Comparison of ENCODE assay signal across 8 mouse cellular contexts in the genomic region with DNA sequence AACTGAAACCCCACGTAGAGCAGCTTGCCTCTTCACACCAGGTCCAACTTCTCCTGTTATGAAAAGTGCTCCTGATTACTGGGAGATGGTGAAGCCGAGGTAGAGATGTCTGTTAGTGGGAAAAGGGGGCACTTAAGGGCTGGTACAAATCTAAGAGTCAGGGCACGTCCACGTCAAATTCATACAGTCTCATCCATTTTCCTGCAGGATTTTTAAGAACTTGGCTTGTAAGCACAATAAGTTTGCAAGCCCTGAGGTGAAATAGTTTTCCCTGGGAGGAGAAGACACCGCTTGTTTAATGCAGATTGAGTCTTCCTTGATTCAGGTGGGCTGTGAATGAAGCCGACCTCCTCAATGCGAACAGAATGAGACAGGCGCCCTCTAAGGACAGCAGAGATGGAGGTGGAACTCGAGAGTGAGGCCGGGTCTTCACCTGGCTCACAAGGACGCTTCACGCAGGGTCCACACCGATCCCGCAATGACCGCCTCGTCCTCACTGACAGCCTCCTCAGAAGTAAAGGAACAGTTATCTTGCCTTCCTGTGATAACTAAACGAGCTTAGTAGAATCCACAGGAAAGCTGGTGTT. TPM values are rescaled to one million over a fixed set of nuclear protein-coding genes. Genes with fewer than 3 reads are reported as not detected.
DNase-seq lines count a peak whose midpoint lies in the region; ATAC-seq and TF ChIP-seq lines count a peak whose summit lies in the region.

No protein-coding gene starts in this region.

- TF ChIP-seq POLR2A in bone marrow, adult 2 months (IDR thresholded peaks at IDR 0.05; ENCODE audit: borderline replicate concordance, control insufficient read depth, low read depth, low read length), result no peak

- H3K4me3 ChIP-seq in lung, embryonic 14.5 days (ENCODE audit: low read depth, low read length), result peak overlapping the region; percentile 63
- H3K4me3 ChIP-seq in bone marrow, adult 2 months (replicated peaks; ENCODE audit: control insufficient read depth, low read depth, low read length), result peak overlapping the region; percentile 66
- peak overlapping the region; percentile 50 for H3K4me3 ChIP-seq in embryonic facial prominence, embryonic 12.5 days
- H3K4me3 ChIP-seq in intestine, embryonic 16.5 days (ENCODE audit: low read length), result peak overlapping the region; percentile 68
- H3K4me3 ChIP-seq in neural tube, embryonic 13.5 days, result peak overlapping the region; percentile 62

- ATAC-seq in lung, embryonic 14.5 days (ENCODE audit: insufficient read depth), result no peak
- ATAC-seq in embryonic facial prominence, embryonic 12.5 days (ENCODE audit: insufficient number of reproducible peaks, insufficient read depth, low FRiP score, low TSS enrichment), result no peak
- ATAC-seq in intestine, embryonic 16.5 days, result no peak
- ATAC-seq in neural tube, embryonic 13.5 days (ENCODE audit: low read depth), result no peak
- ATAC-seq in megakaryocyte-erythroid progenitor cell, adult 5-6 weeks (replicated peaks; ENCODE audit: low FRiP score, low TSS enrichment, poor library complexity, severe bottlenecking), result no peak

- peak; percentile 40 for TF ChIP-seq CTCF in lung, embryonic 14.5 days (IDR thresholded peaks at IDR 0.05; ENCODE audit: low read depth)
- no peak for TF ChIP-seq CTCF in bone marrow, adult 2 months (IDR thresholded peaks at IDR 0.05; ENCODE audit: control insufficient read depth, insufficient read depth, low read length)

- H3K4me1 ChIP-seq in lung, embryonic 14.5 days (ENCODE audit: insufficient read depth), result peaks cover 2% of the 10 kb centered on the region; the same call in 1 of the 2 replicates
- peaks cover 4% of the 10 kb centered on the region for H3K4me1 ChIP-seq in bone marrow, adult 2 months (ENCODE audit: control insufficient read depth, insufficient read depth, low read length)
- peaks cover 10% of the 10 kb centered on the region; the same call in 1 of the 2 replicates for H3K4me1 ChIP-seq in embryonic facial prominence, embryonic 12.5 days
- peaks cover 12% of the 10 kb centered on the region for H3K4me1 ChIP-seq in intestine, embryonic 16.5 days (ENCODE audit: control insufficient read depth, insufficient read depth, low read length)
- H3K4me1 ChIP-seq in neural tube, embryonic 13.5 days (replicated peaks), result peaks cover 25% of the 10 kb centered on the region

- no peaks in the 10 kb centered on the region for H3K9me3 ChIP-seq in lung, embryonic 14.5 days (ENCODE audit: low read depth, low read length)
- no peaks in the 10 kb centered on the region for H3K9me3 ChIP-seq in embryonic facial prominence, embryonic 12.5 days
- no peaks in the 10 kb centered on the region for H3K9me3 ChIP-seq in intestine, embryonic 16.5 days (ENCODE audit: control insufficient read depth, low read length)
- H3K9me3 ChIP-seq in neural tube, embryonic 13.5 days, result no peaks in the 10 kb centered on the region

- DNase-seq in lung, embryonic 14.5 days, result peak; percentile 35
- DNase-seq in lung, postnatal 14 days, result no peak
- no peak for DNase-seq in urinary bladder, adult 2 months (ENCODE audit: low spot score)

- H3K27me3 ChIP-seq in lung, embryonic 14.5 days (ENCODE audit: insufficient read depth, low read length), result no peaks in the 10 kb centered on the region
- no peaks in the 10 kb centered on the region for H3K27me3 ChIP-seq in embryonic facial prominence, embryonic 12.5 days
- no peaks in the 10 kb centered on the region for H3K27me3 ChIP-seq in intestine, embryonic 16.5 days (replicated peaks; ENCODE audit: control insufficient read depth, insufficient read depth, low read length)
- no peaks in the 10 kb centered on the region for H3K27me3 ChIP-seq in neural tube, embryonic 13.5 days

- under 1% methylated on average over 17 of the region's 17 CpGs for WGBS in lung, embryonic 14.5 days
- WGBS in bone marrow, adult 2 months, result 13% methylated on average over 17 of the region's 17 CpGs
- WGBS in embryonic facial prominence, embryonic 12.5 days, result under 1% methylated on average over 17 of the region's 17 CpGs
- WGBS in intestine, embryonic 16.5 days, result 3% methylated on average over 17 of the region's 17 CpGs
- WGBS in neural tube, embryonic 13.5 days, result 1% methylated on average over 17 of the region's 17 CpGs

- H3K9ac ChIP-seq in lung, embryonic 14.5 days, result peak overlapping the region; percentile 62
- peak overlapping the region; percentile 34; the same call in 1 of the 2 replicates for H3K9ac ChIP-seq in embryonic facial prominence, embryonic 12.5 days
- H3K9ac ChIP-seq in intestine, embryonic 16.5 days (ENCODE audit: low read depth, low read length), result peak overlapping the region; percentile 75
- peak overlapping the region; percentile 65 for H3K9ac ChIP-seq in neural tube, embryonic 13.5 days

- peak overlapping the region; percentile 67 for H3K4me2 ChIP-seq in lung, embryonic 14.5 days
- H3K4me2 ChIP-seq in embryonic facial prominence, embryonic 12.5 days (replicated peaks), result peak overlapping the region; percentile 60
- peak overlapping the region; percentile 77 for H3K4me2 ChIP-seq in intestine, embryonic 16.5 days (ENCODE audit: low read depth, low read length)
- peak overlapping the region; percentile 57 for H3K4me2 ChIP-seq in neural tube, embryonic 13.5 days

- no peaks in the 10 kb centered on the region for H3K36me3 ChIP-seq in lung, embryonic 14.5 days (ENCODE audit: insufficient read depth)
- no peaks in the 10 kb centered on the region for H3K36me3 ChIP-seq in embryonic facial prominence, embryonic 12.5 days
- H3K36me3 ChIP-seq in intestine, embryonic 16.5 days (ENCODE audit: control insufficient read depth, insufficient read depth, low read length), result no peaks in the 10 kb centered on the region
- H3K36me3 ChIP-seq in neural tube, embryonic 13.5 days, result no peaks in the 10 kb centered on the region

- peak overlapping the region; percentile 36; the same call in 1 of the 2 replicates for H3K27ac ChIP-seq in lung, embryonic 14.5 days (ENCODE audit: low read depth)
- peak overlapping the region; percentile 31; the same call in 1 of the 2 replicates for H3K27ac ChIP-seq in bone marrow, adult 2 months (ENCODE audit: control insufficient read depth, insufficient read depth, low read depth, low read length, poor library complexity)
- no peak overlapping the region for H3K27ac ChIP-seq in embryonic facial prominence, embryonic 12.5 days
- peak overlapping the region; percentile 79 for H3K27ac ChIP-seq in intestine, embryonic 16.5 days (ENCODE audit: low read length)
- H3K27ac ChIP-seq in neural tube, embryonic 13.5 days (replicated peaks), result peak overlapping the region; percentile 39

RNA-seq across cellular contexts. Expression of gene Olfr1423, which starts 34.7 kb away (rescaled TPM):
- polyA plus RNA-seq in lung, embryonic 14.5 days (2014; fragmentation: Nextera tagmentation; extraction: Ambion mirVana), result not detected in 2 replicates
- not detected in 2 replicates for polyA plus RNA-seq in bone marrow, adult 2 months (2011; ENCODE audit: insufficient read depth, insufficient read length, low replicate concordance, missing spikeins)
- polyA plus RNA-seq in embryonic facial prominence, embryonic 12.5 days (2016; fragmentation: Nextera tagmentation; extraction: Ambion mirVana), result not detected in 2 replicates
- not detected in 2 replicates for polyA plus RNA-seq in intestine, embryonic 16.5 days (2015; fragmentation: Nextera tagmentation; extraction: Ambion mirVana)
- not detected in 2 replicates for polyA plus RNA-seq in neural tube, embryonic 13.5 days (2015; fragmentation: Nextera tagmentation; extraction: Ambion mirVana)
- not detected in 2 replicates for total RNA-seq in megakaryocyte-erythroid progenitor cell, adult 5-6 weeks (2014; fragmentation: Nextera tagmentation)
- total RNA-seq in megakaryocyte-erythroid progenitor cell, adult 5-6 weeks (2017), result not detected in 2 replicates
- polyA plus RNA-seq in urinary bladder, adult 2 months (2012; rRNA removed), result not detected in 2 replicates

RNA-seq across cellular contexts. Expression of gene Osbp, which starts 40.7 kb away (rescaled TPM):
- 7.4 and 7.5 TPM in 2 replicates for polyA plus RNA-seq in lung, embryonic 14.5 days (2014; fragmentation: Nextera tagmentation; extraction: Ambion mirVana)
- polyA plus RNA-seq in bone marrow, adult 2 months (2011; ENCODE audit: insufficient read depth, insufficient read length, low replicate concordance, missing spikeins), result 14.4 and 15.7 TPM in 2 replicates
- polyA plus RNA-seq in embryonic facial prominence, embryonic 12.5 days (2016; fragmentation: Nextera tagmentation; extraction: Ambion mirVana), result 5.6 and 6.0 TPM in 2 replicates
- 3.3 and 3.8 TPM in 2 replicates for polyA plus RNA-seq in intestine, embryonic 16.5 days (2015; fragmentation: Nextera tagmentation; extraction: Ambion mirVana)
- polyA plus RNA-seq in neural tube, embryonic 13.5 days (2015; fragmentation: Nextera tagmentation; extraction: Ambion mirVana), result 4.5 and 4.7 TPM in 2 replicates
- 39.5 and 39.9 TPM in 2 replicates for total RNA-seq in megakaryocyte-erythroid progenitor cell, adult 5-6 weeks (2014; fragmentation: Nextera tagmentation)
- 28.8 and 29.0 TPM in 2 replicates for total RNA-seq in megakaryocyte-erythroid progenitor cell, adult 5-6 weeks (2017)
- polyA plus RNA-seq in urinary bladder, adult 2 months (2012; rRNA removed), result 33.2 and 35.0 TPM in 2 replicates

RNA-seq across cellular contexts. Expression of gene Olfr1424, which starts 56.0 kb away (rescaled TPM):
- polyA plus RNA-seq in lung, embryonic 14.5 days (2014; fragmentation: Nextera tagmentation; extraction: Ambion mirVana), result not detected in 2 replicates
- not detected in 2 replicates for polyA plus RNA-seq in bone marrow, adult 2 months (2011; ENCODE audit: insufficient read depth, insufficient read length, low replicate concordance, missing spikeins)
- polyA plus RNA-seq in embryonic facial prominence, embryonic 12.5 days (2016; fragmentation: Nextera tagmentation; extraction: Ambion mirVana), result not detected in 2 replicates
- not detected in 2 replicates for polyA plus RNA-seq in intestine, embryonic 16.5 days (2015; fragmentation: Nextera tagmentation; extraction: Ambion mirVana)
- not detected in 2 replicates for polyA plus RNA-seq in neural tube, embryonic 13.5 days (2015; fragmentation: Nextera tagmentation; extraction: Ambion mirVana)
- not detected in 2 replicates for total RNA-seq in megakaryocyte-erythroid progenitor cell, adult 5-6 weeks (2014; fragmentation: Nextera tagmentation)
- not detected in 2 replicates for total RNA-seq in megakaryocyte-erythroid progenitor cell, adult 5-6 weeks (2017)
- not detected in 2 replicates for polyA plus RNA-seq in urinary bladder, adult 2 months (2012; rRNA removed)
